Mouse (Mus musculus): ENCODE results near the gene Cd276.

Cd276 gene

DNA sequence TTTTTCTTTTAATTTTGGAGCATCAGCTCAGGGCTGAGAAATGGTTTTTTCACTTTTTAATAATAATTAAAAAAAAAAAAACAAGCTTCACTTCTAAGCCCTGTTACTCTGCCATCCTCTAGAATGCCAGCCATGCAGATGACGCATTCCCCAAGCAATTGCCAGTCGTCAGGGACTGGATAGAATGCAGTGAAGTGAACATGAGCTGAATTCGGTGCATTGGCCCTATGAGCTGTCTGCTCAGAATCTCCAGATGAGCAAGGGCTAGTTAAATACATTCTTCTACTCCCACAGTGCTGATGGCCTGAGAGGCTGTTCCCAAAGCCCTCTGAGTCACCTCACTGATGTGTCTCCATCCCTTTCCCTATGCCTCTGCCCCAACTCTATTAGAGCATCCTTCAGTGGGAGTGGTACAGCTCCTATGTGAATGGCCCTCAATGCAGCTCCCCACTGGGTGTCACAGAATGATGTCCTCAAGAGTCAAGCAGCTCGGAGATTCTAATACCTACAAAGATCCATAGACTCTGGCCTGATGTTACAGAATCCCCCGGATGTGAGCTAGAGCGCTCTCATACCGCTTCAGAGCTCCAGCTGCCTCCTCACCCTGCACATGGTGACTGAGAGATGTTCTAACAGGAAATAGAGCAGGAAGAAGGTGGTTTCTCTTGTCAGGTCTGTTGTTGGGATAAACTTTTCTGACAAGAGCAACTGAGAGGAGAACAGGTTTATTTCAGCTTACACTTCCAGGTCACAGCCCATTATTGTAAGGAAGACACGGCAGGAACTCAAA, 47.8 kb downstream of the Cd276 start:
- no peak for DNase-seq

DNA sequence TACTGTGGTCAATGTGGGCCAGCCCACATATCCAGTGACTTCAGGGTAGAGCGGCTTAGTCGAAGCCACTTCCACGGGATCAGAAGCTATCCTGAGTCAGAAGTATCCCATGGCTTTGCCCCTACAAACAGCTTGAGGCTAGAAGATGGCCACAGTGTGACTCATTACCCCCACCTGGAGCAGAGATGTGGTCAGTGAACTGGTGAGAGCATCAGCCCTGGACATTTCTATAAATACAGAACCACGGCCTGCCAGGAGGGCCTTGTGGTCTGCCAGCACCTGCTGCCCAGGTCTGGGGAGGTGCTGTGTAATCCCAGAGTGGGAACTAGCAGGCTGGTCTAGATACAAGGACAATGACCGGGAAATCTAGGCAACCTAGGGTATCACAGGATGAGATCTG, 54.3 kb downstream of the Cd276 start:
- no peak for DNase-seq

DNA sequence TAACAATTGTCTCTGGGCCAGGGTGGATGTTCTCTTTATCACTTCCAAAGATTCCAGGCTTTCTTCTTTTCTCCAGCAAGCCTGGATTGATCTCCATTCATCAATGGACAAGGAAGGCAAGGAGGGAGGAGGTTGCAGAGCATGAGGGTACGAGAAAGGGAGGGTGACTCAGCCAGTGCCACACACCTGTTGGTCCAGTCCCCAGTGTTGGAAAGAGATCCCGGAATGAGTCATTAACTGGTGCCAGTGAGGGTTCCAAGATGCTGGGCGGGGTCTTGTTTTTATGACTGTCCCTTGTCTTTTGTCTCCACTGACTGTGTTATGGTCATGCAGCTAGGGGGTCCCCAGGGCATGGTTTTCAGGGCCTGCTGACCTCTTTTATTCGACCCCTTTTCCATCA, 57.3 kb downstream of the Cd276 start:
- DNase-seq: no peak

DNA sequence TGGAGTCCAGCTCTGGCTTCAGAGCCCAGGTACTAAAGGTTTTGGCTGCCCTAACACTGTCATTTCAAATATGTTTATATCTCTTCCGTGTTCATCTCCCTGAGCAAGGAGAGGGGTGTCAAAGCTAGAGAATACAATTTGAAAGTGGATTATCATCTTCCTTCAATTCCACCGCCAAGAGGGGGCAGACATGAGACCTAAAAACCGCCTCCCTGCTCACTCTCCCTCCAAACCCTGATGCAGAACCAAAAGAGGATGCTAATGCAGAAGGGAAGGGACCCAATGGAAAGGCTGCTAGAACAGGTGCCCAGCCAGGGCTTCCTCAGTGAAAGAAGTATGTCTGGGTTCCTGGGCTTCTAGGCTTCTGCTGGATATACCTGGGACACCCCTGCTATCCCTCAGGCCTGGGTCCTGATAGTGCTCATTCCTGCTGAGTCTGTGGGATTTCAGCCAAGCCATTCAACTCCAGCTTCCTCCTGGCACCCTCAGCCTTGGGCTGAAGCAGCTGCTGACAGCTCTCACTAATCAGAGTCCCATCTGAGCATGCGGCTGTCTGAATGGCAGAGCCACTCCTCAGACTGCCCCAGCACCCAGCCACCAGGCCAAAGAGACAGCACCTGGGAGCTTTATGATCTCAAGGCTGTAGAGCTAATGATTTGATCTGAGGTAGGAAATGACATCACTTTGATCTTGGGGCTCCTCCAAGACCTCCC, 58.6 kb downstream of the Cd276 start:
- DNase-seq: peak; percentile 41

DNA sequence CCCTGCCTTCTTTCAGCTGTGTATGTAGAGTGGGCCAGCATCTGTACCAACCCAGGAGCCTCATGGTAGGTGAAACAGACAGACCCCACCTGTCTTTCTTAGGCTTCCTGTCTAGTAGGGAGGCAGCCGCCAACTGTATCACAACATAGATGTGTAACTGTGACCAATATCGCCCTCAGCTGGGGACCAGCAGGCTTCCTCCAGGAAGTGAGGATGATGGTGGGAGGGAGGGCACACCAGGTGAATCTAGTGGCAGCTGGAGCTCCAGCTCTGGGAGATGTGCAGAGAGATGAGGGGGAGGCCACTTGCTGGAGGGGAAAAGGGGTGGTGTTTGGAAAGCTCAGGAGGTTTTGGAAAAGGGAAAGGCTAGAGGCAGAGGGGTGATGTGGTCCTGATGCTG, 60.2 kb downstream of the Cd276 start:
- DNase-seq: no peak

DNA sequence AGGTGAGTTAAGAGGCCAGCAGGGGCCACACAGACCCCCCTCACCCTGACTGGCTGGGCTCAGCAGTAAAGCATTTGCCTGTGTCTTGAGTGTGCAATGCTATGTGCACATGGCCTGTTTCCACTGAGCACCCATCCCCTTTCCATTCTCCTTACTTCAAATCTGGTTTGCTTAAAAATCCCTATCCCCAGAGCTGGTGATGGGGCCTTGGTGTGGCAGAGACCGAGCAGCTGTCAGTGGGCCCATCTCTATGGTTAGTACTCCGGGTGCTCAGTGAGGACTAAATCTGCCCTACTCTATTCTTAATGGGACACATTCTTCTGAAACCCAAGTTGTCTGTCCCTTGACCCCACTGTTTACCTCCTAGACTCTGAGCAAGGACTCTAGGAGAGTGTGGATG, 64.8 kb downstream of the Cd276 start:
- no peak for DNase-seq

DNA sequence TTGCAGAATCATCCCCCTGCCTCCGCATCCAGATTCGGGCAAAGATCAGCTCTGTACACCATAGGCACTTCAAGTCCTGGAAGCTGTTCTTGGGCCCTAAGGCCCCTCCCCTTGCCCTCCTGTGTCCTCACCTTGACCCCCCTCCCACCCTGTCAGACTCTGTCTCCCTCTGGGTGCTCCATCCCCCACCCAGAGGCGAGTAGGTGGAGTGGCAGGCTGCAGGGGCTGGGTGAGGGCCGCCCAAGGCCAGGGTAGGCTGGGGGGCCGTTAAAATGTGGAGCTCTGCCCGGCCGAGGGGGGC, 65.4 kb downstream of the Cd276 start:
- no peak for DNase-seq

DNA sequence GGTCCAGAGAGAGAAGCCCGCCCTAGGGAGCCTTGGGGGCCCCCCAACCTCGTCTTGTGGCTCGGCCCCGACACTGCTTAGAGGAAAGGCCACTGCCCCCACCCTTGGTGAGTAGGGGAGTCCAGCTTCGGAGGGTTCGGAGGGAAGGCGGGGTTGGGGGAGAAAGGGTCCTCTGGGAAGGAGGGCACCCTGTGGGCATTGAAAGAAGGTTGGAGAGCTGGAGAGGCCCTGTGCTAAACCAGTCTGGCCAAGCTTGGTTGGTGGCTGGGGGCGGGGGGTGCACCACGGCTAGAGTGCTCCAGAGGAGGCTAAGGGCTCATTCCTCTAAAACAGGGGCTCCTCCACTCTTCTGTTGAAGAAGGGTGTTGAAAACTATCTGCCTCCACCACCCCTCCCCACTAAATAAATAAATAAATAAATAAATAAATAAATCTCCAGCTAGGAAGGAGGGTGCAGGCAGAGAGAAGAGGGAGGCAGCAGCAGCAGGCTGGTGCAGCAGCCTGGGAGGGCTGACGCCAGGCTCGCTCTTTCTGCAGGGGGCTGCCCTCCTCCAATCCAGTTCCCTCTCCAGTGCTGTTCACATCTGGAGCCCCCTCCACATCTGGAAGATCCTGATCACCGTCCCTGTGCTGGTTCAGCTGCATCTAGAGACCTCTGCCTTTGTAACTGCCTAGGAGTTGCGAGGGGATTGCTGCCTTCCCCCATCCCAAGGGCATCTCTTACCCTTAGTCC, 65.9 kb downstream of the Cd276 start:
- DNase-seq: peak; percentile 57

DNA sequence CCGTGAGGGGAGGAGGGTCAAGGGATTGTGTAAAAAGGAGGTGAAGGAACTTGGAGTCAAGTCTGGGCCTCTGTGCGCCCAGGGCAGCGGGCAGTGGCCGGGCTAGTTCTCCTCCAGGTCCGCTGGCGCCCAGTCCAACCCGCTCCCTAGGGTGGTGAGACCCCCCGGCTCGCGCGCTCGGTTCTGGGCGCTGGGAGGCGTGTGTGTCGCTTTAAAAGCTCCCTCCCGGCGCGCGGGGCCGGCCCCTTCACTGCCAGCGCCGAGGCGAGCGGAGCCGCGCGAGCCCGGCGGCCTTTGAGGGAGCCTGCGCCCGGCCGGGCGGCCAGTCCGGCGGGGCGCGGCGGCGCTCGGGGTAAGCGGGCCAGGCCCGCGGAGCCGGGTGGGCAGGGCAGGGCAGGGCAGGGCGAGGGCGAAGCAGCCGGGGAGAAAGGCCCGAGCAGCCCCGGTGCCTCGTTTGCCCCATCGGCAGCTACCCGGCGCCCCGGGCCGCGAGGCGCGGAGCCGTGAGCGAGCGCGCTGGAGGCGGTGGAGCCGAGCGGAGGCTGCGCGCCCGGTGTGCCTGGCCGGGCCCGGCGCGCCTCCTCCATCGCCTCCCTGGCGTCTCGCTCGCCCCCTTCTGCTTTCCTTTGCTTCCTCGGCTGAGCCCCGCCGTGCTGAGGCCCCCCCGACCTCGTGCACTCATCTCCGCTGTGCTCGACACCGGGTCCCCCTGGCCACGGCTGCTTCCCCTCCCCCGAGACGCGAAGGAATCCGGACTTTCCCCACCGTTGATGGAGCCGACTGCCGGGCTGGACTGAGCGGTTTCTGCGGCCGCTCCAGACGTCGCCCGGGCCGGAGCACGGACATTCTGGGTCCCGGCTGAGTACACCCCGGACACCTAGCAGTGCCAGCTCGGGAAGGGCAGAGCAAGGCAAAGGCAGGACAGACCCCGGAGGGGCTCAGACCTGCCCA, 67.1 kb downstream of the Cd276 start, which contains the start of gene Insyn1:
Insyn1 (plus strand) TSS at position 753 of the 951 bp plus-strand sequence.
- DNase-seq: peak; percentile 62

DNA sequence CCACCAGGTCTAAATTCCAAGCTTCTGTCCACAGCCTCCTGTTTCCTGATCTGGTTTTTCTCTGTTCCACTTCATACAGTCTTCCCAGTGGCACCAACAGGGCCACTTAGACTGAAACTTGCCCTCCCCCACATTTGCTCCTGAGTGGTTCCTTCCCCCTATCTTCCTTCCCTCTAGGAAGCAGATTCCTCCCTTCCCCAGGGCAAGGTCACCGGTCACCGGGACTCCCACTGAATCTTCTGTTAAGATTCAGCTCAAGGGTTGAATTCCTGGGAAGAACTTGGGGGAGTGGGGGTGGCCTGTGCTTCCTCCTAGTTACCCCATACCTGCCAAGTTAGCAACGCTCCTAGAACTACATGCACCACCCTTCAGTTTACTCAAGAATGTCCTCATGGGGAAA, 68.2 kb downstream of the Cd276 start:
- DNase-seq: no peak

Data from cerebellum, adult 11-12 months (tissue).